Mouse (Mus musculus): ENCODE measurements at regions not wholly inside any gene's neighbourhood (a gene's known extent, or its start where the extent isn't known, plus 50 kb on each side); places are given as distances from the start of the nearest gene placed in this dataset.

DNA sequence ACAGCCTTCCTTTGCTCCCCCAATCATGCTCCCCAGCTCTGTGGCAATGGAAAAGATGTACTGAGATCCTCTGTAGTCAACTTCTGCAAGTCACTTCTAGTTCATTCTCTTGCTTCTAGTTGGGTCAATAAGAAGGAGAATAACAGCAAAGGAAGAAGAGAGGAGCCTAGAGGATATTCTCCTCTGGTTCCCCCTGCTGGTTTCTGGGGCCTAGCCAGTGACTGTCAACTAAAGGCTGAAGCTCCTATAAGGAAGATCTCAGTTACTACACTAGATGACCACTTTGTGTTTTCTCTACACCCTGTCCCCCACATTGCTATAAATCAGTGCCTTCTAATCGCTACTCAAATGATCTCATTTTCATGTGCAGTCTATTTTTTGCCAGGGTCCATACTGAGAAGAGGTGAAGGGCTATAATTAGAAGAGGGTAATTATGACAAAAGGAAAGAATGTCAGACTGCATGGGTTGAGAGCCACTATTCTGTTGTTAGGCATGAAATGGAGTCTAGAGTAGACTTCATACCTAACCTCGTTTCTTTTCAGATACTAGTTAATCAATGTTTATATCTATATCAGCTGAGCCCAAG is 166.6 kb upstream of the Ttc14 start:
- no peak for TF ChIP-seq CTCF (IDR thresholded peaks at IDR 0.05; ENCODE audit: low read depth)
- no peaks in the 10 kb centered on the region for H3K9me3 ChIP-seq (ENCODE audit: low read length)
- H3K4me3 ChIP-seq (ENCODE audit: low read depth, low read length), result no peak overlapping the region
- no peaks in the 10 kb centered on the region for H3K36me3 ChIP-seq (ENCODE audit: insufficient read depth)
- H3K4me2 ChIP-seq (ENCODE audit: low read depth), result no peak overlapping the region
- DNase-seq, result no peak
- no peaks in the 10 kb centered on the region for H3K4me1 ChIP-seq (ENCODE audit: insufficient read depth)
- no peaks in the 10 kb centered on the region for H3K27me3 ChIP-seq (ENCODE audit: insufficient read depth, low read length)
- 62% methylated on average over 2 of the region's 2 CpGs for WGBS
- no peak for ATAC-seq
- no peak overlapping the region for H3K27ac ChIP-seq (ENCODE audit: low read depth, low read length)
- H3K9ac ChIP-seq, result no peak overlapping the region

GRCm38 (mm10) chr3:33658597-33658996 is 141.0 kb upstream of the Ttc14 start:
- H3K4me1 ChIP-seq (ENCODE audit: insufficient read depth), result no peaks in the 10 kb centered on the region
- ATAC-seq, result no peak
- no peaks in the 10 kb centered on the region for H3K27me3 ChIP-seq (ENCODE audit: insufficient read depth, low read length)
- H3K4me2 ChIP-seq (ENCODE audit: low read depth), result no peak overlapping the region
- no peak for TF ChIP-seq CTCF (IDR thresholded peaks at IDR 0.05; ENCODE audit: low read depth)
- 74% methylated on average over 5 of the region's 5 CpGs for WGBS
- no peak for DNase-seq
- no peak overlapping the region for H3K4me3 ChIP-seq (ENCODE audit: low read depth, low read length)
- no peak overlapping the region for H3K27ac ChIP-seq (ENCODE audit: low read depth, low read length)
- H3K9ac ChIP-seq, result no peak overlapping the region
- H3K36me3 ChIP-seq (ENCODE audit: insufficient read depth), result no peaks in the 10 kb centered on the region
- H3K9me3 ChIP-seq (ENCODE audit: low read length), result no peaks in the 10 kb centered on the region
